In genomic region chr2:166991945-166992344, GRCm38 (mm10) we compare ENCODE assay signal across 12 mouse cellular contexts. TPM values are rescaled to one million over a fixed set of nuclear protein-coding genes. Genes with fewer than 3 reads are reported as not detected.
DNase-seq lines count a peak whose midpoint lies in the region; ATAC-seq lines count a peak whose summit lies in the region.
"Had no signal": no experiment of that assay in that cellular context is flagged by ENCODE, and none has a peak within 500 bp of the region (broad histone marks: within the 10 kb centered on the region; RNA-seq: fewer than 3 reads in every experiment).

No protein-coding gene starts in this region.

- H3K27me3 ChIP-seq in hindbrain, embryonic 13.5 days, result no peaks in the 10 kb centered on the region
- H3K27me3 ChIP-seq in hindbrain, embryonic 14.5 days (ENCODE audit: control insufficient read depth, insufficient read depth, low read length), result no peaks in the 10 kb centered on the region

- ATAC-seq in hindbrain, embryonic 13.5 days (ENCODE audit: low FRiP score), result no peak
- no peak for ATAC-seq in hindbrain, embryonic 14.5 days (ENCODE audit: low FRiP score)
- peak; percentile 55 for ATAC-seq in granulocyte monocyte progenitor cell, adult 5-6 weeks (replicated peaks; ENCODE audit: poor library complexity, severe bottlenecking)
- ATAC-seq: forebrain, postnatal 0 days had no signal

- H3K9ac ChIP-seq in hindbrain, embryonic 13.5 days, result peak overlapping the region; percentile 39; the same call in 1 of the 2 replicates
- H3K9ac ChIP-seq in hindbrain, embryonic 14.5 days, result no peak overlapping the region
- H3K9ac ChIP-seq: forebrain, postnatal 0 days had no signal

- no peak for DNase-seq in hindbrain, embryonic 14.5 days (ENCODE audit: low spot score)
- peak; percentile 28 for DNase-seq in ovary, adult 18-20 months (ENCODE audit: low spot score)
- no peak for DNase-seq in ovary, postnatal 14 days (ENCODE audit: low spot score)
- no peak for DNase-seq in layer of hippocampus, adult 18-20 months (ENCODE audit: low spot score in 2 of 2)
- DNase-seq in frontal cortex, postnatal 10 days (ENCODE audit: low spot score in 2 of 2), result no peak
- no peak for DNase-seq in gastrocnemius, adult 8-10 months (ENCODE audit: low spot score in 2 of 2)
- DNase-seq: cerebellum, adult 11 months; forebrain, postnatal 0 days; right cerebral cortex, postnatal 14 days had no signal

- H3K36me3 ChIP-seq in hindbrain, embryonic 13.5 days, result no peaks in the 10 kb centered on the region
- H3K36me3 ChIP-seq in hindbrain, embryonic 14.5 days (replicated peaks; ENCODE audit: control insufficient read depth, insufficient read depth), result no peaks in the 10 kb centered on the region

- H3K27ac ChIP-seq in hindbrain, embryonic 13.5 days, result no peak overlapping the region; the same call in 1 of the 2 replicates
- no peak overlapping the region for H3K27ac ChIP-seq in hindbrain, embryonic 14.5 days
- H3K27ac ChIP-seq: midbrain, embryonic 10.5 days had no signal

- H3K9me3 ChIP-seq in hindbrain, embryonic 13.5 days, result no peaks in the 10 kb centered on the region
- H3K9me3 ChIP-seq in hindbrain, embryonic 14.5 days (ENCODE audit: control insufficient read depth, low read length), result no peaks in the 10 kb centered on the region
- H3K9me3 ChIP-seq: midbrain, embryonic 10.5 days had no signal

- peaks cover 46% of the 10 kb centered on the region for H3K4me1 ChIP-seq in hindbrain, embryonic 13.5 days (replicated peaks)
- peaks cover 34% of the 10 kb centered on the region for H3K4me1 ChIP-seq in hindbrain, embryonic 14.5 days (replicated peaks; ENCODE audit: control insufficient read depth, insufficient read depth, low read length)

- H3K4me3 ChIP-seq in hindbrain, embryonic 13.5 days, result no peak overlapping the region
- no peak overlapping the region for H3K4me3 ChIP-seq in hindbrain, embryonic 14.5 days (replicated peaks; ENCODE audit: low read length)
- H3K4me3 ChIP-seq: midbrain, embryonic 10.5 days had no signal

- H3K4me2 ChIP-seq in hindbrain, embryonic 13.5 days, result no peak overlapping the region
- no peak overlapping the region for H3K4me2 ChIP-seq in hindbrain, embryonic 14.5 days (replicated peaks)

RNA-seq across cellular contexts. Expression of gene Stau1, which starts 4.2 kb away (rescaled TPM):
- polyA plus RNA-seq in hindbrain, embryonic 13.5 days (2015; fragmentation: Nextera tagmentation; extraction: Ambion mirVana), result 109 and 113 TPM in 2 replicates
- 103 and 107 TPM in 2 replicates for polyA plus RNA-seq in hindbrain, embryonic 14.5 days (2014; fragmentation: Nextera tagmentation; extraction: Ambion mirVana)
- 46.7 and 50.7 TPM in 2 replicates for total RNA-seq in granulocyte monocyte progenitor cell, adult 5-6 weeks (2014; fragmentation: Nextera tagmentation)
- 25.4 and 34.3 TPM in 2 replicates for total RNA-seq in granulocyte monocyte progenitor cell, adult 5-6 weeks (2017)
- total RNA-seq in layer of hippocampus, adult 18-20 months (2021), result 10 to 100 TPM; 64.0 to 69.7 TPM
- 10 to 100 TPM; 33.3 to 37.3 (median 35.2) TPM for total RNA-seq in gastrocnemius, adult 8-10 months (2022)

RNA-seq across cellular contexts. Expression of gene Ddx27, which starts 23.0 kb away (rescaled TPM):
- polyA plus RNA-seq in hindbrain, embryonic 13.5 days (2015; fragmentation: Nextera tagmentation; extraction: Ambion mirVana), result 37.3 and 38.0 TPM in 2 replicates
- 28.1 and 29.3 TPM in 2 replicates for polyA plus RNA-seq in hindbrain, embryonic 14.5 days (2014; fragmentation: Nextera tagmentation; extraction: Ambion mirVana)
- total RNA-seq in granulocyte monocyte progenitor cell, adult 5-6 weeks (2014; fragmentation: Nextera tagmentation), result 61.9 and 68.6 TPM in 2 replicates
- total RNA-seq in granulocyte monocyte progenitor cell, adult 5-6 weeks (2017), result 97.9 and 106 TPM in 2 replicates
- 10 to 100 TPM; 26.8 to 31.4 TPM for total RNA-seq in layer of hippocampus, adult 18-20 months (2021)
- total RNA-seq in gastrocnemius, adult 8-10 months (2022), result 10 to 100 TPM in 2 of 4 experiments, 1 to 10 TPM in 2; 8.0 to 12.5 (median 9.8) TPM
